Mouse (Mus musculus): ENCODE measurements around the gene Dlgap4.

Gene Dlgap4

DNA sequence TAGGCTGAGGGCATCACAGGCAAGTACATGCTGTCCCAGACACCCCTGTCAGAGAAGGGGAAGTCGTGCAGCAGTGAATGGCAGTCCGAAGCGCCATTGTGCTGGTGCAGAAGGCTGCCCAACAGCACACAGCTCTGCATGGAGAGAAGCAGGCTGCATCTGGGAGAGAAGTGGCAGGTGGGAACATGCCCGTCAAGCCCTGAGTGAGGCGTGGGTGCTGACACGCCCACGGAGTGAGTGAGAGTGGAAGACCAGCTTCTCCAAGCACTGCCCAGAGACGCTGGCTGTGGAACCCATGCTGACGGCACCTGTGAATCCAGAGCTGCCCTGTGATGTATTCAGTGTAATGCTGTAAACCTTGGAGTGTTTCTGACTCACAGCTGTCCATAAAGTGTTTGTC, 143.4 kb downstream of the Dlgap4 start:
- in situ Hi-C loops (cut with MboI; ENCODE audit: low pct_unique_long_range_greater_than_20kb in 1 of 2, low sequenced_read_pairs in 2 of 2, unreplicated experiment in 1 of 2): no loop called here

DNA sequence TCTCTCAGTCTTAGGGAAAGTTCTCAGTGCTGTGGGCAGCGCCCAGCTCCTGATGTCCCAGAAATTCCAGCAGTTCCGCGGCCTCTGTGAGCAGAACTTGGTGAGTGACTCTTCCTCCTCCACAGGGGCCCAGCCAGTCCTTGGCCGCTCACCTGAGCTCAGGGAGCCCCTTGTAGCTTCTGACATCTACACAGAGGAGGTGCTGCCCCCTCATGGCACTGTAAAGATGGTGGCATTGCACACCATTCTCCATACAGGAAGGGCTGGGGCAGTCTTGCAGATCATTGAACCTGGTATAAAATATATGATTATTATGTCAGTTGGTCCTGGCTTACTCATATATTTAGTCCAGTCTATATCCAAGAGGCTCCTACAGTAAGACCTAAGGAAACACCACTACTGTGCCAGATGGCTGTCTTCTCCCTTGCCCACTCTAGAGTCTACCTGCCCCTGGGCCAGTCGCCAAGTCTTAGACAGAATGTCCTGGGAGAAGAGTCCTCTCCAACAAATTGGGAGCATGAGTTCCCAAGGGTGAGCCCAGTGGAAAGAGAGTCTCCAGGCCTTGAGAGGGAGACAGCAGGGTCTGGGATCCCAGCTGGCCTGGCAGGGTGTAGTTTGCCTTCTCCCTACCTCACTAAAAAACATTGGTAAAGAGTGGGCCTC, 147.5 kb downstream of the Dlgap4 start:
- in situ Hi-C loops (cut with MboI; ENCODE audit: low pct_unique_long_range_greater_than_20kb in 1 of 2, low sequenced_read_pairs in 2 of 2, unreplicated experiment in 1 of 2): no loop called here

DNA sequence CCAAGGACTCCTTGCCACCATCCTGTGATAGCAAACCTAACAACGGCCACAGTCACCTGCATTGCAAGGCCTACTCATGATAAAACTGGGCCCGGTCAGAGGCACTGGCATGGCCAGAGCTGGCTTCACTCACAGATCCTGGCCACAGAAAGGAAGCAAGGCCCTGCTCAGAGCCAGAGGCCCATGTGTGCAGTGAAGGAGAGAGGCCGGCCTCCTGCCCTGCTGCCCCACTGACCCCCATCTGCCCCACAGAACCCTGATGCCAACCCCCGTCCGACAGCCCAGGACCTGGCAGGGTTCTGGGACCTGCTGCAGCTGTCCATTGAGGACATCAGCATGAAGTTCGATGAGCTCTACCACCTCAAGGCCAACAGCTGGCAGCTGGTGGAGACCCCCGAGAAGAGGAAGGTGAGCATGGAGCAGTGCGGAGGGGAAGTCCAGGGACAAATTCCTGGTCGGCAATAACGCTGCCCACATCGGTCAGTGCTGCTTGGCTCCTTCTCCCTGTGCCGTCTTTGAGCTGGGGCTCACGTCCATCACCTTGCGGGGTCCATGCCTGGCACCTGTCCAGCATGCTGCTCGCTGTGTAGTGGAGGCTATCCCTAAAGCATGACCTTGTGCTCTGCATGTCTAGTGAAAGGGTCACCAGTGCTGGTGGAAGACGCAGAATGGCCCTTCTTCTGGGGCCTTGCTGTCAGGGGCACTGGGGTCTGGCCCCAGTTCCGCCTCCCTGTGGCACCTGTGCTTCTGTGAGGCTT, 148.2 kb downstream of the Dlgap4 start:
- in situ Hi-C loops (cut with MboI; ENCODE audit: low pct_unique_long_range_greater_than_20kb in 1 of 2, low sequenced_read_pairs in 2 of 2, unreplicated experiment in 1 of 2): no loop called here

DNA sequence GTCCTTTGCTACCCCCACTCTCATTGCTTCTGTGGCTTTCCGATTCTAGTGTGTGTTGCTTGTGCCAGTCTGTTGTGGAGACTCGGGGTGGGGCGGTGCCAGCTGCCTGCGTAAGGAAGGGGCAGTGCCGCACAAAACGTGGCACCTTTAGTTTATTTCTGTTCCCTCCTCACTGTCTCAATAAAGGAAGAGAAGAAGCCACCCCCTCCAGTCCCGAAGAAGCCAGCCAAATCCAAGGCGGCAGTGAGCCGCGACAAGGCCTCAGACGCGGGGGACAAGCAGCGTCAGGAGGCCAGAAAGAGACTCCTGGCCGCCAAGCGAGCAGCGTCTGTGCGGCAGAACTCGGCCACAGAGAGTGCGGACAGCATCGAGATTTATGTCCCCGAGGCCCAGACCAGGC, 149.0 kb downstream of the Dlgap4 start:
- in situ Hi-C loops (cut with MboI; ENCODE audit: low pct_unique_long_range_greater_than_20kb in 1 of 2, low sequenced_read_pairs in 2 of 2, unreplicated experiment in 1 of 2): no loop called here

DNA sequence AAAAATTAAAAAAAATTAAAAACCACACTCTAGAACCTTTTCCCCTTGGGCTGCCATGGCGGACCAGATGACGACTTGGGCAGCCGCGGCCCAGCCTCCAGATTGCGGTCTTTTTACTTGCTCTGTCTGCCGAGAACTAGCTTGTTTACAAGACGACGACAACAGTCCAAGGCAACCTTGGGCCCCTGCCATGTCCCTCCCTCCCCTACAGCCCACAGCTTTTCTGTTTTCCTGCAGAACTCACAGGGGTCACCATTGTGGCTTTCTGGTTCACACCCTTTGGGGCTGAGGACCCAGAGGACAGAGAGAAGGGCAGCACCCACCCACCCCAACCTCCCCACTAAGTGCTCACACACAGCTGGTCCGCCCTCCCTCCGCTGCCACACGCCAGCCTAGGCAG, 149.6 kb downstream of the Dlgap4 start:
- in situ Hi-C loops (cut with MboI; ENCODE audit: low pct_unique_long_range_greater_than_20kb in 1 of 2, low sequenced_read_pairs in 2 of 2, unreplicated experiment in 1 of 2): no loop called here

DNA sequence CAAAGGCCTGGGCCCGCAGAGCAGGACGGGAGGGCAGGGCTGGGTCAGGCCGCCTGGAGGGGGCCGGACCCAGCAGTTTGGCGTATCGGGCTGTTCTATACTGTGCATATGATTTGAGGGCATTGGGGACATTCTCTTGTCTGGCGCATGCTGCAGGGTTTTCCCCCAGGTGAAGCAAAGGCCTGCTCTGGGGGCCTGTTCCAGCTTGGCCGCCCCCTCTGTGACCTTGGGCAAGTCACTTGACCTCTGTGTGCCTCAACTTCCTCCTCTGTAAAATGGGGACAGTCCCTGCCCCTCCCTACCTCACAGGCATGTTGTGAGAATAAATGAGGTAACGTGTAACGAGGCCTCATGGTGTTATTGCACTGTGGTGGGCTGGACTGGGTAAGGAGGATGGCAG, 150.5 kb downstream of the Dlgap4 start:
- in situ Hi-C loops (cut with MboI; ENCODE audit: low pct_unique_long_range_greater_than_20kb in 1 of 2, low sequenced_read_pairs in 2 of 2, unreplicated experiment in 1 of 2): no loop called here

DNA sequence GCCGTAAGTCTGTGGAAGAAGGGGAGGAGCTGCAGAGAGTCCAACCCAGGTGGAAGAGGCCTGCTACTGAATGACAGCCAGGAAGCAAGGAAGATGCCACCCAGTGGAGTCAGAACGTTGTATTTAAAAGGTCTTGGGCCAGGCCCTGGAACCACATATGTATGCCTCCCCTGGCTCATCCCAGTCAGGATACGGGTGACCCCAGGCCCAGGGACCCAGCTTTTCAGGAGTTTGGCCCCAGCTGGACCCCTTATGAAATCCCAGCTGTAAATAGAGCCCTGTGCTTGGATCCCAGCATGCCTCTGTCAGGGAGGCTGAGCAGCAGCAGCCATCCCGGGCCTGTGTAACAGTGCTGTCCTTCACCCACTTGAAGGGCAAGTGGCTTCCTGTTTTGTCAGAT, 151.2 kb downstream of the Dlgap4 start:
- in situ Hi-C loops (cut with MboI; ENCODE audit: low pct_unique_long_range_greater_than_20kb in 1 of 2, low sequenced_read_pairs in 2 of 2, unreplicated experiment in 1 of 2): no loop called here

DNA sequence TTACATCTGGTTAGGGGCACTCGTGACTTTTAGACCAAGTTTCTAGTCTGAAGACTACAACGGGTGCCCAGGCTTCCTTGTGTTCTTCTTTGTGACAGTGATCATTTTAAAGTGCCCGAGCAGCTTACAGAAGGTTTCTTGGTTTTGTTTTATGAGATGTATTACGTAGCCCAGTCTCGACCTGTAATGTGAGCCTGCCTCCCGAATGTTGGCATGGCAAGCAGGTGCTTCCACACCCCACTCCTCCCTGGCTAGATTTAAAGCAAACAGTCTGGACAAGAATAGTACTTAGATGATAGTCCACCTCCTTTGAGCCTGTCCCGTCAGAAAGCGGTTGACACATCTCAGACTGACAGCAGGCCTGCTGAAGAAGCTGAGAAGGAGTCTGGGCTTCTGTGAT, 152.1 kb downstream of the Dlgap4 start:
- in situ Hi-C loops (cut with MboI; ENCODE audit: low pct_unique_long_range_greater_than_20kb in 1 of 2, low sequenced_read_pairs in 2 of 2, unreplicated experiment in 1 of 2): no loop called here

DNA sequence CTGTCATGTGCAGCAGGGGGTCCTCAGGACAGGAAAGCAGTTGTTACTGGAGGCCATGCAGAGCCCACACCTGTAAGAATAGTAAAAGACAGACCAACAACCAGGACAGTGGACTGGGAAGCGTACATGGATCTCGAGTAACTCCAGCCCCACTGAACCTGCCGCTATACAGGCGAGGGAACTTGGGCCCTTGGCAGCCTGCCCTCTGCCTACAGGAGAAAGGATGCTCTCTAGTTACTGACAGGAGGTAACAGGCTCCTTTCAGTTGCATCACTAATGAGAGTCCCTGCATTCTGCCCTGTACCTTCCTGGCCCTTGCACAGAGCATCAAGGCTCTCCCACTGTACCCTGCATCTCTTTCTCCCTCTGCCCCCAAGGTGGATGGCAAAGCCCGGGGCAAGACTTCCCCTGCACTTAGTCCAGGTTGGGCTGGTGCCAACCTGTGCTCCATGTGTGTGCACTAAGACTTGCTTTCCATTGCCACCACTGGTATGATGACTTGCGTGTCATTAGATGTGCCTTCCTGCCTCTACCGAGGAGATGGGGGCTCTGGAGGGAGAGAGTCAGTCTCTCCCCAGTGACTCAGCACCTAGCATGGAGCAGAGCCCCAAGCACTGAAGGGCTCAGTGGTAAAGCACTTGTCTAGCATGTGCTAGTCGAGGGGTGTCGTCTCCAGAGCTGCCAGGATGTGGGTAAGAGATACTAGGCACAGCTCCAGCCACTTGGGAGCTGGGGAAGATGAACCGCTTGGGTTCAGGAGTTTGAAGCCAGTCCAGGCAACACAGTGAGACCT, 152.9 kb downstream of the Dlgap4 start:
- in situ Hi-C loops (cut with MboI; ENCODE audit: low pct_unique_long_range_greater_than_20kb in 1 of 2, low sequenced_read_pairs in 2 of 2, unreplicated experiment in 1 of 2): no loop called here

DNA sequence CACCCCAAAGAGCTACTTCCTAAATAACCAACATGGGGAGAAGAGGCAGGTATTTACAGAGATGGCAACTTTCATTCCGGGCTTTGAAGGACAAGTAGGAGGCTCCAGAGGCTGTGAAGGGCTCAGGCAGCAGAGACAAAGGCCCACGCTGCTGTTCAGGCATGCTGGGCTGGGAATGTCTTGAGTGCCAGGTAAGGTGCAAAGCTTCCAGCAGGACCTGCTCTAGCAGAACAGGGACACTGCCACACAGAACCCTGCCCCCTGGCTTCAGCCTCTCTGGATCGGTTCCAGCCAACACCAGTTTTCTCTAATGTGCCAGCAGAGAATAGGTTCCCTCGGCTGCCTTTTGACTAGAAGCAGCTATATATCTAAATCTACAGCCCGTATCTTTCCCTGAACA, 153.6 kb downstream of the Dlgap4 start:
- in situ Hi-C loops (cut with MboI; ENCODE audit: low pct_unique_long_range_greater_than_20kb in 1 of 2, low sequenced_read_pairs in 2 of 2, unreplicated experiment in 1 of 2): no loop called here

DNA sequence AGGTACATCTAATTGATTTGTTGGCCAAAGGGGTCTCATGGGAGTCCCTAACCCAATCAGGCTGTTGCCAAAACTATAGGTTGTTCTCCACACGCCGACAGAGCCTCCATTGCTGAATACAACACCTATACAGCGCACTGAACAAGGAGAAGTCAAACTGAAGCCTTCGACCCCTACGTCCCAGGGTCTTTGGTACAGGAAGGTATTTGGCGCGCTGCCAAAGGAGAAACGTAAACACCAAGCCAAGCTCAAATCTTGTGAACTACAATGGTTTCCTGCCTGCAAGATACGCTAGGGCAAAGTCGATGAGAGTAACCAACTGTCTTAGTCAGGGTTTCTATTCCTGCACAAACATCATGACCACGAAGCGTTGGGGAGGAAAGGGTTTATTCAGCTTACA, 155.8 kb downstream of the Dlgap4 start:
- in situ Hi-C loops (cut with MboI; ENCODE audit: low pct_unique_long_range_greater_than_20kb in 1 of 2, low sequenced_read_pairs in 2 of 2, unreplicated experiment in 1 of 2): no loop called here

DNA sequence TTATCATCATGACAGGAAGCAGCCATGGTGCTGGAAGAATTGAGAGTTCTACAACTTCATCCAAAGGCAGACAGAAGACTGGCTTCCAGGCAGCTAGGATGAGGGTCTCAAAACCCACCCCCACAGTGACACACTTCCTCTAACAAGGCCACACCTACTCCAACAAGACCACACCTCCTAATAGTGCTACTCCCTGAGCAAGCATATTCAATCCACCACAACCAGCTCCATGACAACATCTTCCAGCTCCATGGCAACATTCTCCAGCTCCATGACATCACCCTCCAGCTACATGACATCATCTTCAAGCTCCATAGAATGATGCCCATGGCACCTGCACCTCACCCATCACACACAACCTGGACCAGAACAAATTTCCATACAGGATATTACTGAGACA, 160.0 kb downstream of the Dlgap4 start:
- in situ Hi-C loops (cut with MboI; ENCODE audit: low pct_unique_long_range_greater_than_20kb in 1 of 2, low sequenced_read_pairs in 2 of 2, unreplicated experiment in 1 of 2): no loop called here

DNA sequence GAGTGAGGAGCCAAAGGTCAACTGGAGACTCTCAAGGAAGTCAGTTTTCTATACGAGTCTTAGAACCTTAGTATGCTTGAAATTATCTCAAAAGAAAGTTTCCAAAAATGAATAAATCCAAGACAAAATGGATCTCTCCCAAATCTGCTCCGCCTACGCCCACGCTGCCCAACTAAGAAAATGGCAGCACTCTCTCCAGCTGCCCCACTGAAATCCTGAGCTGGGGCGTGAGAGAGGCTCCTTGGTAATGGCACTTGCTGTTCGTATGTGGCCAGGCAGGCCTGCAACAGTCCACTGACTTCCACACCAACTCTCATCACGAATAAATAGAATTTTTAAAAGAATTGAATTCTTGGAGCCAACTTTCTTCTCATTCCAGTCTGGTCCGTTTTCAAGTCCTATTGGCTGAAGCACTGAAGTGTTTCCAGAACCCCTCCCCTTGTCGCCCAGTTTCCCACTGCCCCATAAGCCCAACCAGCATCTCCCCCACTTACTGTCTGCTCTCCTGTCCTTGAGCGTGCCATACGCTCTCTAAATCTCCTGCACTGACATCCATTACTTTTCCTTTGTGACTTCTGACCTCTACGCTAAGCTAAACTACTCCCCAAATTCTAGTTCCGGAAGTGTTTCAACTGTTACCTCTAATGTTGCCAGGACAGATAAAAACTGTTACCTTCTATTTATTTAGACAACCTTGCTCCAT, 160.7 kb downstream of the Dlgap4 start:
- in situ Hi-C loops (cut with MboI; ENCODE audit: low pct_unique_long_range_greater_than_20kb in 1 of 2, low sequenced_read_pairs in 2 of 2, unreplicated experiment in 1 of 2): no loop called here

DNA sequence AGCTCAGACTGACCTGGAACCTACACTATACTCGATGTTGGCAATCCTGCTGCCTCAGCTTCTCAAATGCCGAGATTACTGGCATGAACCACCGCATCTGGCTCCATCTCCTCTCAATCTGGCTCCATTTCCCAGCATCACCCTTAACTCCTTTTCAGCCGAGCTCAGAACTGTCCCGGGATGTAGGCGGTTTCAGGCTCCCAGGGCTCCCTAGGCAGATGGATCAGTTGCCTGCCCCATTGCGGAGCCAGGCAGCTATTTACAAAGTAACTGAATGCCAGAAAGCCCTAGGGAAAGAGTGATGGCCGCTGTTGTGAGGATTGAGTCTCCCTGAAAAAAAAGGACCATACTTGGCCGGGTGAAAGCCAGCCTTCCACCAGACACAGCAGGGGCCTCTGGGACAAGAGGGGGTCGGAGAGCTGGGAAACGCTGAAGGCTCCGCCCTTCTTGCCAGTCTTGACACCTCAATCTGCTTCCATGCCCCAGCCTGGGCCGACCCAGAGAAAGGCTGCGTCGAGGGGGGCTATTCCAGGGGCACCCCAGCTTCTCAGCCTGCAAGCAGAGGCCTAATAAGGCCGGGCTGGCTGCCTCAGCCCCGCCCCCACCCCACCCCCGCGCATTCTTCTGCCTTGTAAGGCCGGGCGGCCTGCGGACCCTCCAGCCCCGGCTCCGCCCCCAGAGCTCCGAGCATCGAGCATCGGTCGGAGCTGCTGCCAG, 161.4 kb downstream of the Dlgap4 start, which contains the start of gene Myl9:
Gene Myl9 (plus strand): TSS at position 683 of the 717 bp plus-strand sequence.
- in situ Hi-C loops (cut with MboI; ENCODE audit: low pct_unique_long_range_greater_than_20kb in 1 of 2, low sequenced_read_pairs in 2 of 2, unreplicated experiment in 1 of 2): no loop called here

DNA sequence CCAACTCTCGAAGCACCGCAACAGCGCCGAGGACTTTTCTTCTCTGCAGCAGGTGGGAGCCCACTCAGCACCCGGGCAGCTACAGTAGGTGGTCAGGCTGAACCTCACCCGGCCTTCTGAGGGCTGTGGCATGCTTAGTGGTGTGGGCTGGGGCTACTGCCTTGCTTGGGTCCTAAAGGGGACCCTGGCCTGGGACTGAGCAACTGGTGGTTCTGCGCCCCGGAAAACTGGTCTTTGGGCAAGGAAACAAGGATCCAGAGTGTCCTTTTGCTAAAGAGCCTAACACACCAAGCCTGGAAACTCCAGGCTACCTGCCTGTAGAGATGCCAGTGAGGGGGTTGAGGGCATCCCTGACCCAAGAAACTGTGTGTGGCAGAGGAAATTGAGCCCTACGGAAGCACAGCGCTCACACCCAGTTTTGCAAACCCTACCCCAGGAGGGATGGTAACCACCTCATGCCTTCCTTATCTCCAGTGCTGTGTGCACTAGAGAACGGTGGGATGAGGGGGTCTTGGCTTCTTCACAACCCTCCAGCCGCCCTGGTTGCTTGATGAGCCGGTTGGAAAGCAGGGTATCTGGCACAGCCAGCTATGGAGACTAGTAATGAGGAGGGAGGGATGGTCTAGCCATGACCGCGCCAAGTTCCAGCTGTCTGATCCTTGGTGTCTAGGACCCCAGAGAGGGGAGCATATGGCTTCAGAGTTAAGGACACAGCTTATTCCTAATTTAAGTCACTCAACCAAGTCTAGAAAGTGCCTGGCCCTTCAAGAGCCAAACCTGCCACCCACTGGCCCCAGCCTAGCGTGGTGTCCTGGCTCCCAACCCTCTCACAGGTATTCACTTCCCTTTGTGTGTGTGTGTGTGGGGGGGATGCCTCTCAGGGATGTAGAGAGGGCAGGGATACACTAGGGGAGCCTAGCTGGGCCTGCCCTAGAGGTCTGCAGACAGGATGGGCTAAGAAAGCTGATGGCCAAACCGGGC, 162.2 kb downstream of the Dlgap4 start:
- in situ Hi-C loops (cut with MboI; ENCODE audit: low pct_unique_long_range_greater_than_20kb in 1 of 2, low sequenced_read_pairs in 2 of 2, unreplicated experiment in 1 of 2): no loop called here

DNA sequence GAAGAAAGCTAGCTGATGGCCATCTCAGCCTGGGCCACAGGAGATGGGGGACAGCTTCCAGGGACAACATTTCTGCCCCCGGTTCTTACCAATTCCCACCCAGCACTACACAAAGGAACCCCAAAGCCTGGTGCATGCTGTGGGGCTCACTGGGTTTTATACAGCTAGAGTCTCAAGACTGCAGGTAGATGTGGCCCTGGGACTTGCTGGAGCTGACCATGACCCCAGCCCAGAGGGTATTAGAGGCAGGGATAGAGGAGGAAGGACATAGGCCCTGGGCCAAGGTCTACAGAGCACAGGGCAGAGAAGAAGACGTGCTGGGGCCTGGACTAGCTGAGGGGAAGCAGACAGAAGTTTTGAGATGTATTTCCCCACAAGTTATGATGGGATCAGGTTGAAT, 163.4 kb downstream of the Dlgap4 start:
- in situ Hi-C loops (cut with MboI; ENCODE audit: low pct_unique_long_range_greater_than_20kb in 1 of 2, low sequenced_read_pairs in 2 of 2, unreplicated experiment in 1 of 2): no loop called here

DNA sequence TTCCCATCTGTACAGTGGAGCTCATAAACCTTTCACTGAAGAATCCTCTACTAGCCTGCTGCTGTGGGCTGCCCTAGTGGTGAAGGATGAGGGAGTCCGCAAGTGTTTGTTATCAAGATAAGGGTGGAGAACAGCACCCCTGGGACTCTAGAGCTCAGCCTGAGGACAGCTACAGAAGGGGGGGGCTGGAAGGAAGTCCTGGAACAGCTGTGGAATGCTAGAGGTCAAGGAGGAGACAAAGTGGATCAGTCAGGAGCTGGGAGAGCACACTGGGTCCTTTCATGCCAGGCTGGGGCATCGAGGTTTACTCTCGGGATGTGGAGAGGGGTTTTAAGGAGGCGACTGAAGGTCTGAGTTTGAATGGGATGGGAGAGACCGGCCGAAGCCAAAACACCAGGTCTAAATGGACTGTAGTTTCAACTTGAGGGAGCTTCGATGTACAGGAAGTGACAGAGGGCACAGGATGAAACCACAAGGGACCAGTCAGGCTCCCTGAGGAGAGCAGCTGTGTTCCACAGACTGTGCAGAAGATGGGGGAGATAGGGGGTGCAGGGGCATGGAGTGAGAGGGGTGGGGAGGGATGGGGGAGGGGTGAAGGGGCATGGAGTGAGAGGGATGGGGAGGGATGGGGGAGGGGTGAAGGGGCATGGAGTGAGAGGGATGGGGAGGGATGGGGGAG, 164.0 kb downstream of the Dlgap4 start:
- in situ Hi-C loops (cut with MboI; ENCODE audit: low pct_unique_long_range_greater_than_20kb in 1 of 2, low sequenced_read_pairs in 2 of 2, unreplicated experiment in 1 of 2): no loop called here
